Mouse (Mus musculus) layer of hippocampus, adult 2 months (tissue): ENCODE measurements at regions not wholly inside any gene's neighbourhood (a gene's known extent, or its start where the extent isn't known, plus 50 kb on each side); places are given as distances from the start of the nearest gene placed in this dataset.
A peak's percentile ranks its signal among the peaks of the same experiment; 100 is the strongest.

Experiments used
- DNase-seq, 2 experiments: peaks; one replicate each; pipeline ENCODE4 v3.0.0; 2022; ENCODE audit warnings: low spot score in 2 of 2
- H3K27ac ChIP-seq: fragments of 200-600 bp; 2 replicates; pipeline ENCODE4 v1.8.1; 2022
- H3K4me3 ChIP-seq: fragments of 200-600 bp; 2 replicates; pipeline ENCODE4 v1.8.1; 2022; ENCODE audit warnings: mild to moderate bottlenecking
- CTCF ChIP-seq: fragments of 200-600 bp; conservative IDR thresholded peaks from 2 replicates; pipeline ENCODE4 v1.8.1; 2022; ENCODE audit warnings: antibody characterized with exemption, mild to moderate bottlenecking, moderate library complexity

- Histone ChIP-seq H3K4me3 (no peak overlapping the region), H3K27ac (no peak overlapping the region)
- TF ChIP-seq CTCF = no peak
- DNase-seq = no peak
Observed at GRCm38 (mm10) chr4:54768836-54769235, 176.0 kb upstream of the Zfp462 start.

GRCm38 (mm10) chr4:54774066-54774465 is 170.8 kb upstream of the Zfp462 start:
- no peak for TF ChIP-seq CTCF
- Histone ChIP-seq H3K4me3 (no peak overlapping the region), H3K27ac (no peak overlapping the region; the same call in 1 of the 2 replicates)
- DNase-seq = peak; percentile 20 to 53

GRCm38 (mm10) chr4:54774717-54775116 is 170.1 kb upstream of the Zfp462 start:
- DNase-seq = no peak
- H3K27ac ChIP-seq = no peak overlapping the region; the same call in 1 of the 2 replicates
- no peak overlapping the region for H3K4me3 ChIP-seq
- TF ChIP-seq CTCF = no peak

- H3K27ac ChIP-seq = no peak overlapping the region
- DNase-seq = no peak
- TF ChIP-seq CTCF = no peak
- H3K4me3 ChIP-seq = no peak overlapping the region
Observed at GRCm38 (mm10) chr4:54780511-54780910, 164.3 kb upstream of the Zfp462 start.

GRCm38 (mm10) chr4:54791217-54791742 is 153.6 kb upstream of the Zfp462 start:
- H3K27ac ChIP-seq = no peak overlapping the region
- TF ChIP-seq CTCF = no peak
- H3K4me3 ChIP-seq = no peak overlapping the region
- DNase-seq = no peak

- Histone ChIP-seq H3K27ac (no peak overlapping the region), H3K4me3 (no peak overlapping the region)
- TF ChIP-seq CTCF = no peak
- DNase-seq = no peak
Observed at GRCm38 (mm10) chr4:54793857-54794256, 151.0 kb upstream of the Zfp462 start.

- no peak for DNase-seq
- no peak for TF ChIP-seq CTCF
- no peak overlapping the region for H3K27ac ChIP-seq
- no peak overlapping the region for H3K4me3 ChIP-seq
Observed at GRCm38 (mm10) chr4:54795246-54795645, 149.6 kb upstream of the Zfp462 start.

GRCm38 (mm10) chr4:54798523-54798922 is 146.3 kb upstream of the Zfp462 start:
- Histone ChIP-seq H3K4me3 (no peak overlapping the region), H3K27ac (no peak overlapping the region)
- no peak for TF ChIP-seq CTCF
- no peak for DNase-seq

- H3K4me3 ChIP-seq = no peak overlapping the region
- no peak for TF ChIP-seq CTCF
Observed at GRCm38 (mm10) chr4:54811163-54811562, 133.7 kb upstream of the Zfp462 start.

GRCm38 (mm10) chr4:54812740-54813634 is 131.9 kb upstream of the Zfp462 start:
- Histone ChIP-seq H3K27ac (no peak overlapping the region), H3K4me3 (no peak overlapping the region)
- no peak for TF ChIP-seq CTCF
- DNase-seq = no peak

More at GRCm38 (mm10) chr4:54811163-54811562, 133.7 kb upstream of the Zfp462 start:
- no peak overlapping the region for H3K27ac ChIP-seq
- no peak for DNase-seq

- H3K27ac ChIP-seq = no peak overlapping the region
- peak; percentile 27 to 29 for DNase-seq
- TF ChIP-seq CTCF = no peak
- H3K4me3 ChIP-seq = no peak overlapping the region
Observed at GRCm38 (mm10) chr4:54837326-54837725, 107.5 kb upstream of the Zfp462 start.

- Histone ChIP-seq H3K4me3 (no peak overlapping the region), H3K27ac (no peak overlapping the region)
- no peak for TF ChIP-seq CTCF
- DNase-seq = no peak
Observed at GRCm38 (mm10) chr4:54838111-54838510, 106.7 kb upstream of the Zfp462 start.

GRCm38 (mm10) chr4:54838794-54839193 is 106.1 kb upstream of the Zfp462 start:
- TF ChIP-seq CTCF = no peak
- Histone ChIP-seq H3K27ac (no peak overlapping the region), H3K4me3 (no peak overlapping the region)
- DNase-seq = no peak
